Comparison of ENCODE assay signal across 7 mouse cellular contexts in genomic region chr17:43265178-43265837, GRCm38 (mm10). TPM values are rescaled to one million over a fixed set of nuclear protein-coding genes. Genes with fewer than 3 reads are reported as not detected.
DNase-seq lines count a peak whose midpoint lies in the region; ATAC-seq and TF ChIP-seq lines count a peak whose summit lies in the region.

No protein-coding gene starts in this region.

- WGBS in limb, embryonic 11.5 days: 25% methylated on average over 26 of the region's 26 CpGs
- 25% methylated on average over 26 of the region's 26 CpGs for WGBS in midbrain, embryonic 14.5 days

- H3K27me3 ChIP-seq in limb, embryonic 11.5 days (ENCODE audit: control insufficient read depth, insufficient read depth, low read length): no peaks in the 10 kb centered on the region
- H3K27me3 ChIP-seq in midbrain, embryonic 14.5 days (ENCODE audit: control insufficient read depth, insufficient read depth, low read length): no peaks in the 10 kb centered on the region

- TF ChIP-seq POLR2A in cortical plate, adult 2 months (IDR thresholded peaks at IDR 0.05; ENCODE audit: extremely low read depth, insufficient read depth, low read length): no peak

- H3K4me3 ChIP-seq in cortical plate, adult 2 months (ENCODE audit: insufficient read depth, low read length): no peak overlapping the region
- H3K4me3 ChIP-seq in limb, embryonic 11.5 days (ENCODE audit: low read depth, low read length): no peak overlapping the region
- H3K4me3 ChIP-seq in midbrain, embryonic 14.5 days (replicated peaks; ENCODE audit: low read depth, low read length): no peak overlapping the region

- H3K27ac ChIP-seq in cortical plate, adult 2 months (ENCODE audit: insufficient read depth, low read length): no peak overlapping the region
- no peak overlapping the region for H3K27ac ChIP-seq in limb, embryonic 11.5 days (replicated peaks; ENCODE audit: low read depth, low read length)
- H3K27ac ChIP-seq in midbrain, embryonic 14.5 days (replicated peaks; ENCODE audit: low read depth, low read length): no peak overlapping the region

- H3K9me3 ChIP-seq in limb, embryonic 11.5 days (ENCODE audit: control insufficient read depth, low read length): peaks cover 2% of the 10 kb centered on the region; the same call in 1 of the 2 replicates
- peaks cover 4% of the 10 kb centered on the region; the same call in 1 of the 2 replicates for H3K9me3 ChIP-seq in midbrain, embryonic 14.5 days (ENCODE audit: control insufficient read depth, low read length)

- peak; percentile 80; the same call in 1 of the 2 replicates for ATAC-seq in limb, embryonic 11.5 days (ENCODE audit: insufficient number of reproducible peaks, low FRiP score, low TSS enrichment, low read depth)
- ATAC-seq in midbrain, embryonic 14.5 days (ENCODE audit: low FRiP score, low TSS enrichment): peak; percentile 85

- DNase-seq in adrenal gland, adult 18-20 months (ENCODE audit: low spot score in 2 of 2): peak; percentile 67 to 73
- peak; percentile 56 to 57 for DNase-seq in gastrocnemius, postnatal 36 days
- peak; percentile 79 for DNase-seq in kidney, adult 18-20 months
- DNase-seq in limb, embryonic 11.5 days (ENCODE audit: low spot score): peak; percentile 89
- peak; percentile 97 for DNase-seq in midbrain, embryonic 14.5 days
- DNase-seq in spleen, adult 12 weeks (ENCODE audit: low spot score): peak; percentile 44

- peak; percentile 99 for TF ChIP-seq CTCF in cortical plate, adult 2 months (IDR thresholded peaks at IDR 0.05; ENCODE audit: extremely low read depth, insufficient read depth, low read length)

- no peak overlapping the region for H3K9ac ChIP-seq in limb, embryonic 11.5 days (ENCODE audit: low read length)
- no peak overlapping the region for H3K9ac ChIP-seq in midbrain, embryonic 14.5 days (replicated peaks; ENCODE audit: low read length)

- intact Hi-C loops in gastrocnemius, postnatal 36 days (cut with DNase I): loop anchor here (1.0 to 10.0 kb wide), 2 partner anchors 195 to 339 kb away; no protein-coding TSS in a partner anchor

- no peak overlapping the region for H3K4me2 ChIP-seq in limb, embryonic 11.5 days (ENCODE audit: low read depth, severe bottlenecking)
- H3K4me2 ChIP-seq in midbrain, embryonic 14.5 days (ENCODE audit: low read length): peak overlapping the region; percentile 33; the same call in 1 of the 2 replicates

- H3K36me3 ChIP-seq in limb, embryonic 11.5 days (ENCODE audit: control insufficient read depth, insufficient read depth, low read length): no peaks in the 10 kb centered on the region
- no peaks in the 10 kb centered on the region for H3K36me3 ChIP-seq in midbrain, embryonic 14.5 days (ENCODE audit: control insufficient read depth, insufficient read depth, low read length)

- no peaks in the 10 kb centered on the region for H3K4me1 ChIP-seq in cortical plate, adult 2 months (ENCODE audit: control insufficient read depth, insufficient read depth, low read length)
- no peaks in the 10 kb centered on the region for H3K4me1 ChIP-seq in limb, embryonic 11.5 days (ENCODE audit: control insufficient read depth, insufficient read depth, low read length)
- no peaks in the 10 kb centered on the region for H3K4me1 ChIP-seq in midbrain, embryonic 14.5 days (ENCODE audit: control insufficient read depth, insufficient read depth, low read length)

RNA-seq across cellular contexts. Expression of gene Adgrf1, which starts 4.8 kb away (rescaled TPM):
- not detected for total RNA-seq in adrenal gland, adult 18-20 months (2021)
- 0.04 TPM in 2 replicates for polyA plus RNA-seq in cortical plate, adult 2 months (2012; rRNA removed)
- total RNA-seq in gastrocnemius, postnatal 36 days (2021): not detected
- 0.06 TPM in 1 of 2 replicates, not detected in the other for polyA plus RNA-seq in limb, embryonic 11.5 days (2014; fragmentation: Nextera tagmentation; extraction: Ambion mirVana)
- not detected in 2 replicates for polyA plus RNA-seq in midbrain, embryonic 14.5 days (2014; fragmentation: Nextera tagmentation; extraction: Ambion mirVana)

Comparison
In these comparisons a context has a peak if more than half of its experiments do, and no peak if none do; other contexts are left out.
1. DNase-seq: peak in every context shown above with its lines; median percentile 97 in midbrain, embryonic 14.5 days; 89 in limb, embryonic 11.5 days; 79 in kidney, adult 18-20 months; 70 in adrenal gland, adult 18-20 months; 56 in gastrocnemius, postnatal 36 days; 44 in spleen, adult 12 weeks.